Comparison of ENCODE assay signal across 19 mouse cellular contexts in genomic region chr7:31058211-31058610, GRCm38 (mm10). TPM values are rescaled to one million over a fixed set of nuclear protein-coding genes. Genes with fewer than 3 reads are reported as not detected.
"Had no signal": no experiment of that assay in that cellular context is flagged by ENCODE, and none has a peak within 500 bp of the region (broad histone marks: within the 10 kb centered on the region; RNA-seq: fewer than 3 reads in every experiment).

No protein-coding gene starts in this region.

- H3K4me3 ChIP-seq: liver, embryonic 13.5 days; midbrain, embryonic 12.5 days; midbrain, embryonic 15.5 days; neural tube, embryonic 12.5 days; neural tube, embryonic 15.5 days had no signal

- ATAC-seq: intestine, postnatal 0 days; liver, postnatal 0 days; lung, postnatal 0 days; midbrain, embryonic 15.5 days had no signal

- H3K27ac ChIP-seq: kidney, postnatal 0 days; liver, embryonic 13.5 days; macrophage; midbrain, embryonic 12.5 days; midbrain, embryonic 15.5 days; neural tube, embryonic 12.5 days; neural tube, embryonic 15.5 days had no signal

- H3K9me3 ChIP-seq: liver, embryonic 13.5 days; midbrain, embryonic 12.5 days; midbrain, embryonic 15.5 days; neural tube, embryonic 12.5 days; neural tube, embryonic 15.5 days had no signal

- H3K4me2 ChIP-seq: liver, embryonic 13.5 days; lung, embryonic 14.5 days; midbrain, embryonic 12.5 days; midbrain, embryonic 15.5 days; neural tube, embryonic 12.5 days; neural tube, embryonic 15.5 days had no signal

- H3K36me3 ChIP-seq: liver, embryonic 13.5 days; midbrain, embryonic 12.5 days; midbrain, embryonic 15.5 days; neural tube, embryonic 12.5 days; neural tube, embryonic 15.5 days had no signal

- H3K9ac ChIP-seq: liver, embryonic 13.5 days; liver, postnatal 0 days; lung, embryonic 14.5 days; midbrain, embryonic 12.5 days; midbrain, embryonic 15.5 days; neural tube, embryonic 12.5 days; neural tube, embryonic 15.5 days had no signal

- DNase-seq: kidney, adult 2 months; left cerebral cortex, postnatal 4 days; liver, embryonic 13.5 days; liver, postnatal 0 days; lung, embryonic 14.5 days; right cerebral cortex, adult 18-20 months; right cerebral cortex, postnatal 14 days; right cerebral cortex, postnatal 4 days; thymus, postnatal 25 days had no signal

RNA-seq across cellular contexts. Expression of gene Lgi4, which starts 0.9 kb away (rescaled TPM):
- polyA plus RNA-seq: liver, postnatal 0 days had no signal

RNA-seq across cellular contexts. Expression of gene Fxyd1, which starts 1.2 kb away (rescaled TPM):
- total RNA-seq: megakaryocyte, adult 5-6 weeks had no signal
- polyA plus RNA-seq: macrophage had no signal

RNA-seq across cellular contexts. Expression of gene Fxyd7, which starts 6.9 kb away (rescaled TPM):
- polyA plus RNA-seq: macrophage had no signal

RNA-seq across cellular contexts. Expression of gene Fxyd3, which starts 18.3 kb away (rescaled TPM):
- total RNA-seq: left cerebral cortex, postnatal 14 days; left cerebral cortex, postnatal 4 days; megakaryocyte, adult 5-6 weeks had no signal
- polyA plus RNA-seq: macrophage; midbrain, embryonic 15.5 days had no signal
